Mouse (Mus musculus): ENCODE measurements around the gene Epha6.

Gene Epha6

DNA sequence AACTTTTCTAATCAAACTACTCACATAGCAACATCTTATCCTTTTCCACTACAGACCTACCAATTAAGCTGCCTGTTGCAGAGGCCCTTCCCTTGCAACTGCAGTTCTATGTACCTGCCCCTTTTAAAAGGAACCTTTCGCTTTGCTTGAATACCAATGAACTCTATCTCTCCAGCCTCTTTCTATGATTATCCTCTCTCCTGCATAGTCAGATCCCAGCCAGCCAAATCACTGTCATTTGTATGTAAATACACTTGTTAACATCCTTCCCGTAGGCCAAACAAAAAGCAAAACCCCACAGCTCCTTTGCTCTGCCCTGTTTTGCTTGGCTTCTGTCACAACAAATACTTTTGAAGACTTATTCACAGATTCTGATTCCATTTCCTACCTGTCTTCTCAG lies 961.6 kb downstream of the Epha6 start:
- no peak for DNase-seq (ENCODE audit: low spot score in 2 of 2)

DNA sequence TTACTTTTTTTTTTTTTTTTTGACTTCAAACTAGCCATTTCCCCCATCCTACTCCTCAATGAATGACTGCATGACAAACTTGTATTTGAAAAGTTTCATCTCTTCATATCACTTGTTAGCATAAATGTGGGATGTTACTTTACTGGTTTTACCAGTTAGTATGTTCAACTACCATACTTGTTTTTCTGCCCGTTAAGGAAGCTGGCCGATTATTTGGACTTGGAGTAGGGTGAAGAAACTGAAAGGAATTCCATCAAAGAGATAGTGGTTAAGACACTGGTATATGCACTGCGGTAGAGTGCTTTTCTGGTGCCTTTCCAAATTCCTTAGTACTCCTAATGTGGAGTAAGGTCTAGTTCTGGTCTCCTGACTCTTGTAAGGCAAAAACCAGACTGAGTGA lies 965.3 kb downstream of the Epha6 start:
- DNase-seq (ENCODE audit: low spot score in 2 of 2) = no peak

DNA sequence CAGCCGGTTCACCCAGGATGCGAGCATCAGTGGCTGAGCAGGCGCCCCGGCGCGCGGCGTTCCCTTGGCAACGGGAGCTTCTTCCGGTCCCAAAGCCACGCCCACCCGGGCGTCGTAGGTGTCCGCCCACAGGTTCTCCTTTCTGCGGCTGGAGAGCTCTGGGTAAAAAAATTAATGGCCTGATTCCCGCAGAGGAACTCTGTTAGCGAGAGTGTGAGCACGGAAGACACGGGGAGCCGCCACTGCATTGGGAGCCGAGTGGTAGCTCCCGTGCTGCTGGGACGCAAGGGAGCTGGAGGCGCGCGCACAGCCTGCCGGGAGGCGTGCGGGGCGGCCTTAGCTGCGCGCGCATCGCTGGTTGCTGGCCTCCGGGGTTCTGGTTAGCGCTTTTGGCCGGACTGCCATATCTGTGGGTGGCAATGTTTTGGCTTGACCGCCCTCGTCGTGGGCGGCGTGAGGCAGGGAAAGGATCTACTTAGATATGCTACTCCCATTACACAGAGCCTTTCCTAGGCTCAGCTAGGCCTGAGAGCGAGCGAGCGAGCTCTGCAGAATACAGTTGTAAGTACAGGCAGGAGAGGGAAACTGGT lies 966.1 kb downstream of the Epha6 start, which contains the start of gene Arl6:
TSS of gene Arl6 (minus strand) at position 290 of the 590 bp plus-strand sequence.
- DNase-seq (ENCODE audit: low spot score in 2 of 2) = peak; percentile 90

DNA sequence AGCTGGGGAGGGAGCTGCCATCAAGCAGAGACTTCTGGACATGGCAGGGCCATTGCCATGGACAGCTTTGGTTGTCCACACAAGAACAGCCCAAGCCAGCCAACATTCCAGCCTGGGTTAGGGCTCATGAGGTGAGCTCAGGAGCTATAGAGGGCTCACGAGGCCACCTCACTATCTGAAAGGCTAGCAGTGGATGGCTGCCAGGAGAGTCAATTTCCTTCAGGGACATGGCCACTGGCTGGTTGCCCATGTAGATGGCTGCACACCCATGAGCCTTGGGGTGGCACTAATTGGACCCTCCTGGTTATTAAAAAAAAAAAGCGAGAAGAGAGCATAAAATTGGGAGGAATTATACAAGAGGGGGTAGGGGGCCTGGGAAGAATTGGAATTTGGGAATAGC lies 970.7 kb downstream of the Epha6 start:
- no peak for DNase-seq (ENCODE audit: low spot score in 2 of 2)

DNA sequence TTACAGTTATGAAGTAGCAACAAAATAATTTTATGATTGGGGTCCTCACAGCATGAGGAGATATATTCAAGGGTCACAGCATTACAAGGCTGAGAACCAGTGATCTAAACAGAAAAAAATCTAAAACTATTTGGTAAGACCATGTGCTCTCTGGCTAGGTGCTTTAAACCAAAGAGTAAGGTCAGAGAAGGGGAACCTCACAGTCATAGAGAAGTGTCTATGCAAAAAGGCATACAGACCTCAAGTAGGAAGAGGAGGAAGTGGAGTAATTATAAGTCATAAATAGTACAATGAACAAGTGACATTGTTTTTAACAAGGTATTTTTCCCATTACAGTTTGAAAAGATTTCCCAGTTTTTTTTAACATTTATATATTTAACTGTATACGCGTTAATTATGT lies 983.8 kb downstream of the Epha6 start:
- DNase-seq (ENCODE audit: low spot score in 2 of 2) = no peak

DNA sequence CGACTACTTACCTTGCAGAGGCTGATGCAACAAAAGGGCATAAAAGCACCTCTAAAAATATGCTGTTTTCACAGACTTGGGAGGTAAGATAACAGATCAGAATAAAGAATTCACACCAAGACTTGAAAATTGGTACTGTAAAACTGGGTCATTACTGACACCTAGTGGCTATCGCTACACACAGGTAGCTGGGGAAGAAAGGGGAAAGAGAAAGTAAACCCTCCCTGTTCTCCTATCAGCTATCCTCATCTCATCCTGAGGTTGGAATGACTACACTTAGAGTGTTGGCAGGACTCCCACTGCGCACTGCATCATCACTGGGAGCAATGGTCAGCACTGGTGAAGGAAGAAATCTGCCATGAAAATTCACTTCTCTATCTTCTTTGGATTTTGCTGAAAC lies 988.2 kb downstream of the Epha6 start:
- peak; percentile 22 to 38 for DNase-seq (ENCODE audit: low spot score in 2 of 2)

DNA sequence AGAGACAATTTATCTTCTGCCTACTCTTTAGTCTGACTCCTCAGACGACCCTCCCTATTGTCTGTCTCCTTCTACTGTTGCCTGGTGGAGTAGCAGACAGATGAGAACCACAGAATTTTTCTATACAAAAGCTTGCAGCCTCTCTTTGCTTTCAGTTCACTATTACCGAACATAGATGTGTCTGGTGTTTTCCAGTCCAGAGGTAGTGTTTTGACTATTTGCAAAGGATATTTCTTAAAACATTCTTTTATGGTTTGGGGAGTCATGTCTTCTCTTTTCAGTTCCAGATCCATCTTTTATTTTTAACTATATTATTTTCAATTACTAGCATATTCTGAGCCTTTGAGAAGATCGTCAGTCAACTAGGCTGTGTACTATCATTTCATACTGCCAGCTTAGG lies 989.7 kb downstream of the Epha6 start:
- DNase-seq (ENCODE audit: low spot score in 2 of 2) = no peak

DNA sequence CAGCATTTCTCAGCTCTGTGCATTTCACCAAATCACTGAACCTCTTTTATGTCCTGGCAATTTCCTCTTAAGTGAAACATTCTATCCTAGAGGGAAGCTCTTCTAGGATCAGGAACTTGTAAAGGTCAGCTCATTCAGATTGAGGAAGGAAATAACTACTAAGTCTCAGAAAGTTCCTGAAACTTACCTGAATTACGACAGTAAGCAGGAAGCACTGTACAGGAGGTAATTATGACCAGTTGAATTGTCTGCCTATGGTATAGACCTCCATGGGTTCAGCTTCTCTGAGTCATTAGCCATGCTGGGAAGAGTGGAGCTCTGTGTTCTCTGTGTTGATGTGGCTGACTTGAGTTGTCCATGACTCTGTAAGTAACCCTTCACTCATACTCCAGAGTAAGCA lies 994.6 kb downstream of the Epha6 start:
- no peak for DNase-seq (ENCODE audit: low spot score in 2 of 2)

DNA sequence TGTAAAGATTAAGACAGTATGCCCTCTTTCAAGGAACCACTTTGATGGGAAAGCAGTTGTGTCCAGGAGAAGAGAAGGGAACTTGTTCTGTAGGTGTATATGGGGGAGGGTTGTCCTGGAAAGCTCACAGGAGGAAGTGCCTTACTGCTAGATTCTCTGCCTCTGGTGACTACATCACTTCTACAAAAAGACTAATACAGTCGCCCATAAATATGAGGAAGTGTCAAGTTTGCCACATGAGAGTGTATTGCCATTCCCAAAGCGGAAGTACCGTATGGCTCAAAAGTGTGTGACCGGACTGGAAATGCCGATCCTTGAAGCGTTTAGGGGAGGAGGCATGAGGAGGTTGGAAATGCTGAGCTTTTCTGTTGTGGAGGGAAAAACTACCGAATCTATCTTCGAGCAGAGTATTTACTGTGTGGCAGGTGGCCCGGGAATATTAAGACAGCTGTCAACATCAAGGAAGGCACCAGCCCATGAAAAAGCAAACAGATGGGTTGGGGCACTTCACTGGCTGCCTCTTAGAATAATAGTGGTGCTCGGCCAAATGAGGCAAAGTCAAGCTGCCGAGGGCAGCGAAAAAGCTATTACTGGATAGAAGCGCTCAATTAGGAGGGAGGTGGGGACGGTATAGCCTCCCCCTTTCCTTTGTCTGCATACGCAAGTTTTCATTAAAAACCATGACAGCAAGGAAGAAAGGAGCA lies 1001.1 kb downstream of the Epha6 start:
- peak; percentile 4 to 9 for DNase-seq (ENCODE audit: low spot score in 2 of 2)
